1 mouse cellular context compared by ENCODE assay signal in genomic region chr10:81525017-81525694, GRCm38 (mm10).
TF ChIP-seq lines count a peak whose summit lies in the region.

No protein-coding gene starts in this region.

TF ChIP-seq in CH12.LX, 34 proteins besides CTCF, POLR2A, EP300 and RAD21:
- TF ChIP-seq MEF2A (IDR thresholded peaks at IDR 0.05; ENCODE audit: borderline replicate concordance, low read depth, low read length) = no peak
- no peak for TF ChIP-seq UBTF (IDR thresholded peaks at IDR 0.05; ENCODE audit: low read depth, low read length)
- TF ChIP-seq ETS1 (conservative IDR thresholded peaks at IDR 0.05; ENCODE audit: low read depth, low read length) = no peak
- no peak for TF ChIP-seq MAFK (IDR thresholded peaks at IDR 0.05; ENCODE audit: insufficient replicate concordance, low read length)
- TF ChIP-seq MYC (IDR thresholded peaks at IDR 0.05; ENCODE audit: low read depth, low read length) = no peak
- TF ChIP-seq CHD1 (IDR thresholded peaks at IDR 0.05; ENCODE audit: low read depth, low read length) = no peak
